Mouse (Mus musculus) liver, postnatal 0 days (tissue): ENCODE measurements around the gene Zcchc14.

Experiments
- CTCF ChIP-seq: sonication (generic); IDR thresholded peaks from 2 replicates; pipeline ENCODE4 v1.5.1; 2016; ENCODE audit warnings: antibody characterized with exemption, low read depth
- EP300 ChIP-seq: IDR thresholded peaks from 2 replicates; pipeline ENCODE4 v1.6.1; 2016; ENCODE audit warnings: antibody characterized with exemption, low read depth, mild to moderate bottlenecking

DNA sequence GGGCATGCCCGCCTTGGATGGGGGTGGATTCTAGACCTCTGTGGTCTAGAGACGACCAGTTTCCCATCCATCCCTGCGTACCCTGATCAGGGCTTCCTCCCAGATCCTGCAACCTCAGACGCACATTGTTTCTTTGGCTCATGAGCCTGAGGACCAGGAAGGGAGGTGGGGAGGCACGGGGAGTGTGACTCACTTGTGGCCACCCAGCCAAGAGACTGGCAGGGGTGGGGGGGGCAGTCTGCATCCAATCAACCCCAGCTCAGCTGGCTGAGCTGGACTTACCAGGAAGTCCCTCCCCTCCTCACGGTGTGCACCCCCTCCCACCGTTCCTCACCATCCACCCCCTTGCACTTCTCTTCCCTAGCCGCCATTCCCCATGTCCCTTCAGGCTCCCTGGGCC is 16.5 kb upstream of the Zcchc14 start:
- TF ChIP-seq EP300 (no peak), CTCF (no peak)
